Mouse (Mus musculus) midbrain, embryonic 15.5 days (tissue): ENCODE data around the gene Diras1. TPM values are rescaled to one million over a fixed set of nuclear protein-coding genes. Genes with fewer than 3 reads are reported as not detected.
A peak's percentile ranks its signal among the peaks of the same experiment; 100 is the strongest.
"Not testable (repeated sequence)": the region's sequence is repeated elsewhere in the genome, so short reads cannot be mapped to it uniquely, and the experiment has no call there.

Source experiments
- ATAC-seq: fragments of 200-750 bp; cut with Nextera tagmentation; replicated peaks from 2 replicates; pipeline ENCODE4 v1.8.0; 2017; ENCODE audit warnings: moderate TSS enrichment
- H3K27ac ChIP-seq: fragments of 300-500 bp; sonication (generic); 2 replicates; pipeline ENCODE4 v1.5.1; 2015; ENCODE audit warnings: mild to moderate bottlenecking, inconsistent platforms
- H3K27me3 ChIP-seq: fragments of 300-500 bp; sonication (generic); replicated peaks from 2 replicates; pipeline ENCODE4 v1.6.1; 2015; ENCODE audit warnings: inconsistent platforms
- H3K36me3 ChIP-seq: fragments of 300-500 bp; sonication (generic); replicated peaks from 2 replicates; pipeline ENCODE4 v1.6.1; 2015; ENCODE audit warnings: inconsistent platforms
- H3K4me1 ChIP-seq: fragments of 300-500 bp; sonication (generic); 2 replicates; pipeline ENCODE4 v1.6.1; 2015; ENCODE audit warnings: inconsistent platforms
- H3K4me2 ChIP-seq: fragments of 300-500 bp; sonication (generic); 2 replicates; pipeline ENCODE4 v1.6.1; 2015; ENCODE audit warnings: inconsistent platforms, mild to moderate bottlenecking, moderate library complexity
- H3K4me3 ChIP-seq: fragments of 300-500 bp; sonication (generic); 2 replicates; pipeline ENCODE4 v1.5.1; 2015; ENCODE audit warnings: mild to moderate bottlenecking, inconsistent platforms
- H3K9ac ChIP-seq: fragments of 300-500 bp; sonication (generic); 2 replicates; pipeline ENCODE4 v1.6.1; 2015; ENCODE audit warnings: mild to moderate bottlenecking, inconsistent platforms
- H3K9me3 ChIP-seq: fragments of 300-500 bp; sonication (generic); 2 replicates; pipeline ENCODE4 v1.6.1; 2016; ENCODE audit warnings: inconsistent platforms
- WGBS: fragments of 180-500 bp; shearing (Covaris S2); methylation state at CpG from one replicate; pipeline ENCODE4 v1.1.7; 2015; ENCODE audit warnings: mixed read lengths; 5-methylcytosine and 5-hydroxymethylcytosine counted together
- polyA plus RNA-seq: library from polyadenylated mRNA; unstranded; fragments of >200 nt; fragmentation: Nextera tagmentation; extraction: Ambion mirVana; gene quantifications from 2 replicates; pipeline ENCODE4 v1.2.1, GENCODE M21; 2015

Gene Diras1
- polyA plus RNA-seq, 1 experiment from 2014 or later = 77.5 TPM

DNA sequence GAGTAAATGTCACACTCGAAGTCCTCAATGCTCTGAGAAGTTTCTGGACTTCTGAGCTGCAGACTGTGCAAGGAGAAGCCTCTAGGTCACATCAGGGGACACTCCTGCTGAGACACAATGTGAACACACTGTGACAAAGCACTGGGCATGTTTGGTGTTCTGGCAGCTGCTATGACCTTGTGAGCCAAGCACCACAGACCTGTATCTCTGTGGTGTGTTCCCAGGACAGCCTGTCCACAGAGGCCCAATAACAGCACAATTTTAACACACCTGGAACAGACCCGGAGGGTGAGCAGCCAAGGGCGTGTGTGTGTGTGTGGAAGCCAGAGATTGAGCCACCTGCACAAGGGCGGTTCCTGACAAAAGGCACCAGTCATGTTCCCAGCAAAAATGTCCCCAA, 30.8 kb downstream of the Diras1 start:
- no peak overlapping the region for H3K27ac ChIP-seq
- H3K27me3 ChIP-seq = no peaks in the 10 kb centered on the region; the same call in 1 of the 2 replicates
- peaks cover 19% of the 10 kb centered on the region; the same call in 1 of the 2 replicates for H3K4me1 ChIP-seq
- 55% methylated on average over 4 of the region's 4 CpGs for WGBS
- peak overlapping the region; percentile 35; the same call in 1 of the 2 replicates for H3K4me2 ChIP-seq
- H3K9me3 ChIP-seq = no peaks in the 10 kb centered on the region
- H3K4me3 ChIP-seq = 0 out of 2 replicates have a peak overlapping the region, but pooled peaks have one; percentile 9
- H3K9ac ChIP-seq = no peak overlapping the region
- no peak for ATAC-seq
- no peaks in the 10 kb centered on the region for H3K36me3 ChIP-seq

- peak; percentile 22; the same call in 1 of the 2 replicates for ATAC-seq
- no peak overlapping the region for H3K4me2 ChIP-seq
- no peak overlapping the region for H3K27ac ChIP-seq
- H3K4me1 ChIP-seq = peaks cover 16% of the 10 kb centered on the region; the same call in 1 of the 2 replicates
- no peak overlapping the region for H3K4me3 ChIP-seq
- WGBS = 46% methylated on average over 5 of the region's 5 CpGs
- peaks cover 2% of the 10 kb centered on the region; the same call in 1 of the 2 replicates for H3K27me3 ChIP-seq
- H3K36me3 ChIP-seq = no peaks in the 10 kb centered on the region
- no peak overlapping the region for H3K9ac ChIP-seq
- no peaks in the 10 kb centered on the region for H3K9me3 ChIP-seq
These were observed 32.2 kb downstream of the Diras1 start for GRCm38 (mm10) chr10:80993276-80993675.

GRCm38 (mm10) chr10:80991945-80992344, 33.5 kb downstream of the Diras1 start:
- no peak overlapping the region for H3K27ac ChIP-seq
- H3K4me2 ChIP-seq = no peak overlapping the region
- no peak overlapping the region for H3K4me3 ChIP-seq
- H3K36me3 ChIP-seq = no peaks in the 10 kb centered on the region
- peaks cover 11% of the 10 kb centered on the region; the same call in 1 of the 2 replicates for H3K4me1 ChIP-seq
- H3K27me3 ChIP-seq = peaks cover 4% of the 10 kb centered on the region
- ATAC-seq = no peak
- H3K9ac ChIP-seq = no peak overlapping the region
- 84% methylated on average over 1 of the region's 1 CpGs for WGBS
- H3K9me3 ChIP-seq = no peaks in the 10 kb centered on the region

DNA sequence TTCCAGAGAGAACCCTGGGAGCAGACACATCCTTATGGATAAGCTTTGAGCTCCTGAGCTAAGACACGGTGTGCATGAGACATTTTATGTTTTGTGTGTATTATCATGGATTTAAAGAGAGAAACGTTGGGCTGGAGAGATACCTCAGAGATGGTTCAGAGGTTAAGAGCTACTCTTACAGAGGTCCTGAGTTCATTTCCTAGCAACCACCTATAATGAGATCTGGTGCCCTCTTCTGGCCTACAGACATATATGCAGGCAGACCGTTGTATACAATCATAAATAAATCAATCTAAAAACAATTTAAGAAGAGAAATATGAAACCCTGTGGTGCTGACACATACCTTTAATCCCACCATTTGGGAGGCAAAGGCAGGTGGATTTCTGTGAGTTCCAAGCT, 34.5 kb downstream of the Diras1 start:
- Histone ChIP-seq H3K4me3 (no peak overlapping the region), H3K36me3 (no peaks in the 10 kb centered on the region), H3K27me3 (peaks cover 12% of the 10 kb centered on the region), H3K27ac (no peak overlapping the region), H3K4me2 (no peak overlapping the region), H3K4me1 (peaks cover 11% of the 10 kb centered on the region; the same call in 1 of the 2 replicates), H3K9me3 (no peaks in the 10 kb centered on the region), H3K9ac (no peak overlapping the region)
- ATAC-seq = no peak
- WGBS = 13% methylated on average over 3 of the region's 3 CpGs

DNA sequence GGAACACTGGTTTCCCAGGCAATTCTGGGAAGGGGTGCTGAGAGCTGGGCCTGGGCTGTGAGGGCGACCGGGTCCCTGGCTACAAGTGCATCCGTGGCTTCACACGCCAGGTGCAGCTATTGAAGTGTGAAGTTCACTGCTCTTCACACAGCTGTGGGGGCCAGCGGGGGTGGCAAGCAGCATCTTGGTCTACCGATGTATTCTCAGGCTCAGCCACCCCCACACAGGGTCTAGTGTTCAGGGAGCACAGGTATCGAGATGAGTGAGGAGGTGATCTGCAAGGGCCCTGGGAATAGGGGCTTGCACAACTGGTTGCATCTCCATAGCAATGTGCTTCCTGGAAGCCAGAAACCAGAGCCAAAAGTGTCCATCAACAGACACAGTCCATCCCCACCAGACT, 35.1 kb downstream of the Diras1 start:
- no peak for ATAC-seq
- Histone ChIP-seq H3K9ac (no peak overlapping the region), H3K9me3 (no peaks in the 10 kb centered on the region), H3K27me3 (peaks cover 17% of the 10 kb centered on the region), H3K4me1 (peaks cover 17% of the 10 kb centered on the region), H3K27ac (no peak overlapping the region), H3K36me3 (no peaks in the 10 kb centered on the region), H3K4me2 (no peak overlapping the region), H3K4me3 (no peak overlapping the region)
- 78% methylated on average over 7 of the region's 7 CpGs for WGBS

DNA sequence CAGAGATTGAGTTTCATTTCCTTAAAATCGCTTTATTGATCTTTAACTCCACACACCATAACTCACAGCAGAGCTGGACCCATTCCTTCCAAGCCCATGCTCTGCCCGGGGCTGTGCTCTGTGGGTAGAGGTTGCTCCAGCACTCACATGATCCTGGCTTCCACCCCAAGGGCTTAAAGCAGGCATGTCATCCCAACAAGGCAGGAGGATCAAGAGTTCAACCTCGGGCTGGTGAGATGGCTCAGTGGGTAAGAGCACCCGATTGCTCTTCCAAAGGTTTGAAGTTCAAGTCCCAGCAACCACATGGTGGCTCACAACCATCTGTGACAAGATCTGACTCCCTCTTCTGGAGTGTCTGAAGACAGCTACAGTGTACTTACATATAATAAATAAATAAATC, 35.6 kb downstream of the Diras1 start:
- Histone ChIP-seq H3K4me1 (peaks cover 15% of the 10 kb centered on the region), H3K27me3 (peaks cover 22% of the 10 kb centered on the region)
- not testable (repeated sequence) for H3K4me3 ChIP-seq, H3K36me3 ChIP-seq, H3K9me3 ChIP-seq, H3K4me2 ChIP-seq, H3K9ac ChIP-seq, ATAC-seq, H3K27ac ChIP-seq
- WGBS = 50% methylated on average over 4 of the region's 4 CpGs

GRCm38 (mm10) chr10:80989446-80989845, 36.0 kb downstream of the Diras1 start:
- no peak for ATAC-seq
- H3K4me3 ChIP-seq = no peak overlapping the region
- peaks cover 25% of the 10 kb centered on the region for H3K27me3 ChIP-seq
- no peak overlapping the region for H3K4me2 ChIP-seq
- WGBS = 62% methylated on average over 6 of the region's 6 CpGs
- H3K27ac ChIP-seq = no peak overlapping the region
- H3K4me1 ChIP-seq = peaks cover 15% of the 10 kb centered on the region
- H3K36me3 ChIP-seq = no peaks in the 10 kb centered on the region
- H3K9ac ChIP-seq = no peak overlapping the region
- no peaks in the 10 kb centered on the region for H3K9me3 ChIP-seq

- Histone ChIP-seq H3K4me2 (no peak overlapping the region), H3K27me3 (peaks cover 32% of the 10 kb centered on the region), H3K9ac (no peak overlapping the region), H3K4me1 (peaks cover 7% of the 10 kb centered on the region), H3K36me3 (no peaks in the 10 kb centered on the region), H3K9me3 (no peaks in the 10 kb centered on the region), H3K4me3 (no peak overlapping the region), H3K27ac (no peak overlapping the region)
- WGBS = 12% methylated on average over 10 of the region's 10 CpGs
- ATAC-seq = peak; percentile 78
These were observed 37.6 kb downstream of the Diras1 start for GRCm38 (mm10) chr10:80987709-80988441.

- WGBS = 75% methylated on average over 6 of the region's 6 CpGs
- no peak for ATAC-seq
- H3K4me2 ChIP-seq = no peak overlapping the region
- H3K36me3 ChIP-seq = no peaks in the 10 kb centered on the region
- no peak overlapping the region for H3K27ac ChIP-seq
- H3K9ac ChIP-seq = no peak overlapping the region
- peaks cover 7% of the 10 kb centered on the region for H3K4me1 ChIP-seq
- peaks cover 32% of the 10 kb centered on the region for H3K27me3 ChIP-seq
- no peak overlapping the region for H3K4me3 ChIP-seq
- no peaks in the 10 kb centered on the region for H3K9me3 ChIP-seq
These were observed 38.7 kb downstream of the Diras1 start for GRCm38 (mm10) chr10:80986754-80987153.

DNA sequence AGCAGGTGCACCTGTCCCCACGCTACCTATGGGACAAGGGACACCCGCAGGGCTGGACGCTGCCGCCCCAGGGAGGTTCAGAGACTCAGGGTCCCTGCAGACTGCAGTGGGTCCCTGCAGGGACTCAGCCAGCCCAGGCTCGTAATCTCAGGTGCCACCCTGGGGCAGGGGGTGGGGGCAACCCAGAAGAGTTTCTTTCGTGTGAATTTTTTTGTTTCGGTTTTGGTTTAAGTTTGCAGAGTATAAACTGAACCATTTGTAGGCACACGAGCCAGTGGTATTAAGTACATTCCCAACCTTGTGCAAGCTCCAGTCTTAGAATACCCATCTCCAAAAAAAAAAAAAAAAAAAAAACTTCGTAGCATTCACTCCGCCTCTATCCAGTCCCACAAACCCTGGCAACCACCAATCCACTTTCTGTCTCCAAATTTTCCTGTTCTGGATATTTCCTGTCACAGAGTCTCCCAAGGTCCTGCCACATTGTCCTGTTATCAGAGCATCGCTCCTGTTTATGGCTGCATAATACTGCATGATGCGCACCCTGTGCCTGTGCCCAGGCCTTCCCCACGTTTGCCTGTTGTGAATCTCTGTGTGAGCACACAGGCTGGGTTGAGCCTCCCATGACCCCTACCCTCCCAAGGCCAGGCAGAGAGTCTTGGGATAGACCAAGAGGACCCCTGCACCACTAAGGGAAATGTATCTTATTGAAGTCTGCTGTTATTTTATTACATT, 39.3 kb downstream of the Diras1 start:
- no peak for ATAC-seq
- peaks cover 32% of the 10 kb centered on the region for H3K27me3 ChIP-seq
- 0 out of 2 replicates have a peak overlapping the region, but pooled peaks have one; percentile 21 for H3K9ac ChIP-seq
- peaks cover 7% of the 10 kb centered on the region for H3K4me1 ChIP-seq
- no peak overlapping the region for H3K27ac ChIP-seq
- WGBS = 33% methylated on average over 13 of the region's 13 CpGs
- H3K36me3 ChIP-seq = no peaks in the 10 kb centered on the region
- H3K9me3 ChIP-seq = no peaks in the 10 kb centered on the region
- H3K4me3 ChIP-seq = peak overlapping the region; percentile 25
- H3K4me2 ChIP-seq = peak overlapping the region; percentile 44

- Histone ChIP-seq H3K9ac (peak overlapping the region; percentile 21; the same call in 1 of the 2 replicates), H3K27me3 (peaks cover 32% of the 10 kb centered on the region), H3K36me3 (no peaks in the 10 kb centered on the region), H3K4me2 (peak overlapping the region; percentile 44), H3K4me1 (peaks cover 7% of the 10 kb centered on the region), H3K9me3 (no peaks in the 10 kb centered on the region), H3K4me3 (peak overlapping the region; percentile 25), H3K27ac (no peak overlapping the region)
- ATAC-seq = no peak
- WGBS = 9% methylated on average over 37 of the region's 37 CpGs
These were observed 40.1 kb downstream of the Diras1 start for GRCm38 (mm10) chr10:80985241-80985969.

DNA sequence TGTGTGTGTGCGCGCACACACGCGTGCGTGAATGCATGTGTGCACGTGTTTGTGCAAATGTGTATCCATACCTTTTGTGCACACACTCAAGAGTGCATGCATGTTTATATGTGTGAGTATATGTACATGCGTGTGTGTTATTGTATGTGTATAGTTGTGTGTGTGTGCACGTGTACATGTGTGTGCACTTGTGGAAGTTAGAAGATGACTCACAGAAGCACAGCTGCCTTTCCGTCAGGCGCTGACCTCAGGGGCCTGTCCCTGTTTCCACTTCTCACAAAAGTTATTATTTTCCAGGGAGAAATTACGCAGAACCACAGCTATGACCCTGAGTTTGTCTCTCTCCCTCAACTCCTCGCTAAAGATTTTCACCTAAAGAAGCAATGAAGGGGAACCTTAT, 41.2 kb downstream of the Diras1 start:
- Histone ChIP-seq H3K9me3 (no peaks in the 10 kb centered on the region), H3K27me3 (peaks cover 32% of the 10 kb centered on the region), H3K4me3 (no peak overlapping the region), H3K36me3 (no peaks in the 10 kb centered on the region), H3K9ac (no peak overlapping the region), H3K4me1 (peaks cover 7% of the 10 kb centered on the region), H3K4me2 (no peak overlapping the region), H3K27ac (no peak overlapping the region)
- no peak for ATAC-seq
- 89% methylated on average over 12 of the region's 12 CpGs for WGBS
